Mouse (Mus musculus) left cerebral cortex, adult 18-20 months (tissue): ENCODE measurements at regions not wholly inside any gene's neighbourhood (a gene's known extent, or its start where the extent isn't known, plus 50 kb on each side); places are given as distances from the start of the nearest gene placed in this dataset.

Experiments used
- DNase-seq, 2 experiments: peaks; one replicate each; pipeline ENCODE4 v3.0.0; 2021 to 2022; ENCODE audit warnings: low spot score in 2 of 2, mixed read lengths in 1 of 2

DNA sequence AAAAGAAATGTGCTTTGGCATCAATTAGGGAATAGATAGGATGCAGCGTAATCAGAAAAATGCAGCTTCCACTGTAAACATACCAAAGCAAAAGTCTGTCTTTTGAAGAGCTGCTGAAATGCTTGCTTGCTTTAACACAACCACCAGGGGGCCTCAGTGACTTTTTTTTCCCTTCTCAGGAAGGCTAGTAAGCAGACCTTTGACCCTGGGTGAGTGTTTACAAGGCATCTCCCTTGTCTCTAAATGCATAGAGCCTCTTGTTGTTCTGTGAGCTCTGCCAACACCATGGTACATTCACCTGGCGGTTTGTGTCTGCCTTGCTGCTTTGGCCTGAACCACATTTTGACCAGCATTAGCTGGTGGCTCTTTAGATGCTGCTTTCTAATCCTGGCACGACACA lies 191.9 kb upstream of the C9orf72 start:
- DNase-seq, result peak; percentile 29 to 47

DNA sequence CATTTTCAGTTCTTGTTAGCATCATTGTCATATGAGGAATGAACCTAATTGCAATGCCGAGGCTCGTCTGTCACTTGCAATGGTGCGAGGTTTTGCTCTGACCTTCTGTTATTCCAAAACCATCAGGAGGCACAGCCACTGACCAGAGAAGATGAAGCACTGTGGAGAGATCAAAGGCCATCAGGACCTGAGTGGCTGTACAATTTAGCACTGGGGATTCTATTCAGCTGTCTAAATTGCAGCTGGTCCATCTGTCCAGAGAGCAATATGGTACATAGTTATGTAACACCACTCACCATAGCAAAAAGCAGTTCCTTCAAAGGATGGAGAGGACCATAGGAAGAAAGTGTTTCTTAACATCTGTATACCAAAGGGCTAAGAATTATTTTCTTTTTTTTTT lies 187.5 kb upstream of the C9orf72 start:
- no peak for DNase-seq

DNA sequence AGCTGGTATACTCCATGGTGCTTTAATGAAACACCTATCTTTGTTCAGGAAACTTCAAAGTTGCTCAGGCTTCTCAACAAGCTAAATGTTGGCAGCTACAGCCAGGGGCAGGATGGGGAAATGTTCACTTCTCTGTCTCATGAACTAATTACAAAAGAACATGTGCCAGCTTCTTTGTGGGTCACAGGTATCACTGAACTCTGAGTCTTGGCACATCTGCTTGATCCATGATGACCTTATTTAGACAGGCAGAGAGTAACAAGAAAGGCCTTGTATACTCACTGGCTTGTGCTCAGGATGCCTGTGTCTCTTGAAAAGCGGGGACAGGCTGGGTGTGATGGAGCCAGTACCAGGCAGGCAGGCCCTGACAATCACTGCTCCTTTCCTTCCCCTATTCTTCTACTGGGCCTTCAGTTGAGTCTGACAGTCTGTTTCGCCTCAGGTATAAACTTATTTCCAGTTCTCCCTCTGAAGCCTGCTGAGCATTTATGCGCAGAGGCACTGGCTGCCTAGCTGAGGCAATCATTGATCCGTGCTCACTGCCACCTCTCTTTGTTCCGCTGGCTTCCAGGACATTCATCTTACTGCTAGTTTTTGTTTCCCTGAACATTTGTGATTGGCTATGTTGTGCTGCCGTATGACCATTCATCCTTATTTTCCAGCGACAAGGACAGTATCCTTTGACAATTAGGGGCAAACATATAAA lies 179.5 kb upstream of the C9orf72 start:
- no peak for DNase-seq

DNA sequence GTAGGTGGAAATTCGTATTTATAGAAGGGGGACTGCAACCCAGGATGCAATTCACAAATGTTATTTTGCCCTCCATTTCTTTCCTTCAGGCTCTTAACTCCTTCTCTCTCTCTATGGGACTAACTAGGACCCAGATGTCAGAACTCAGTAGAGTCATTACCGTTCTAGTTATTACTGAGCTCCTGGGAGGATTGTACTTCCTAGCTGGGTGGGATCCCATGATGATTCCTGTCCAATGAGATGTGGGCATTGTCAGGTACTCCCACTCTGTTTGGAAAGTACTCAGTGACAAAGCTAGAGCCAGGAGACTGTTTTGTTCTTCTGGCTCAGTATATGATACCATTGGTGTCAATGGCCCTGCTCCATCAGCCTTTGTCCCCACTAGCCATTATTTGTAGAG lies 178.1 kb upstream of the C9orf72 start:
- no peak for DNase-seq

DNA sequence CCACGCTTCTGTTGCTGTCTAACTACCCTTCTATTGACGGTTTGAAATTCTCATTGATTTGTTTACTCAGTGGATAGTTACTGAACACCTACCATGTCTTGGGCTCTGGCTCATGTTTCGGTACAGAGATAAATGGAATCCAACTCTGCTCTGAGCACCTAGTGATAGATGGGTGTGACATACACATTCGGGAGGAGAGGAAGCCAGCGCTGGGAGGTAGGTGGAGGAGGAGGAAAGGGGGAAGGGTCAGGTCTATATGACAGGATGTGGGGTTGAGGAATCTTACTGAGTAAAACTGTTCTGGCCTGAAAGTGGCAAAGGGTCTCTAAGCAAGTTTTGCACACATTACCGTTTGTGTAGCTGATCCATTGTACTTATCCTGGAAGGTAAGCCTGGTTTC lies 177.6 kb upstream of the C9orf72 start:
- DNase-seq, result no peak

DNA sequence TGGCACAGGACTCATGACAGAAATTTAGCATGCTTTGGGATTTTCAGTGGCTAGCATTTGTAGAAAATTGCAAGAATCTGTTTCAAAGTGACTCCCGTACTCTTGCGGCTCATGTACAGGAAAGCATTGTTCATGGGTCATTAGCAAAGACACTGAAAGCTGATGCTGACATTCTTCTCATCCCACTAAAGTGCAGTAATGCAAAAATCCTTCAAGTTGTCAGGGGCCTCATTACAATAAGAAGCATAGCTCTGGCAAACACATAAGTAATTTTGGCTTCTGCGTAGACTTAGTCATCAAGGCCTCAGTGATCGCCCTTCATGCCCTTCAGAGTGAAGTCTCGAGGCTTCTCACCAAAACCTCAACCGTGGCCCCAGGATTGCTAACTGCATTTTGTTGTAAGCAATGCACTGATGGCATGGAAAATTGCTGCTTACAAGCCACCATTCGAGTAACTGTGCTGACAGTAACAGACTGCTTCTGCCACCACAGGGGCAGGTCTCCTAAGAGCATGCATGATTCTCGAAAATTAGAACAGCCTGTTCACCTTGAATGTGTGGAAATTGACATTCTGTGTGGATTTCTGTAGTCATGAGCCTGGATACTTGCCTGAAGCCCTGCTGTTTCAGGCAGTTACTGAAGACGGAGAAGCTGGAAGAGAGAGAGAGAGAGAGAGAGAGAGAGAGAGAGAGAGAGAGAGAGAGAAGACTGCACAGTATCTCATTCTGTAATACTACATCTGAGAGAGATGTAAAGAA lies 176.6 kb upstream of the C9orf72 start:
- no peak for DNase-seq

DNA sequence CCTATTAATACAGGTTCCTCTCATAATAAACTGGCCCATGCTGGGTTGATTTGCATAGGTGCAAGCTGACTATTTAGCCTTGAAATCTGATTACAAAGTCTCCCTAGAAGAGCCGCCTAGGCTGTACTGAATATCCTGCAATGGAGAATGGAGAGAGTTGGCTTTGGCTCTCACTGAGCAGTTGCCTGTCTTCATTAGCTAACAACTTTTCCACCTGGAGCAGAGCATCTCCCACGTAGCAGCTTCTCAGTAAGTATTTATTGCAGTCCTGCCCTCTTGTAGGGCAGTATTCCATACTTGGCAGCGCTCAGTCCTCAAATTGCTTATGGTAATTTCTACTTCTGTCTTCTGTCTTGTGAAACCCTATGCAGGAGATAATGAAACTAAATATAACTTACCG lies 175.8 kb upstream of the C9orf72 start:
- DNase-seq, result no peak

DNA sequence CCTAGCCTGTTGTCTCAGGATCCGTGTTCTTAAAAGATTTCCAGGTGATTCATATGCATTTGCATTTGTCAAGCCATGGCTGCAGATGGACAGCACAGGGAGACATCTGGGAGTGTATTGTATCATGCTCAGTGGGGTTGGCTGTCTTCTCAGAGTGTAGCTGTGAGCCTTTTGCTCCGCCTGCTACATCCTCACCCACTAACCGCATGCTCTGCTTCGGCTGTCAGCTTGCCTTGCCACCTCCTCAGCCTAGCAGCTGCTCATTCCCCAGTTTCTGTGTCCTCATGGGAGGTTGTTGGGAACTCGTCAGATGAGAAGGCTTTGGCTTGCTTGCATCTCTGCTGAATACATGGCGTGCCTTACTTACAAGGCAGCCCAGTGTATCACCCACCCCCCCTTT lies 174.5 kb upstream of the C9orf72 start:
- peak; percentile 69 to 84 for DNase-seq

DNA sequence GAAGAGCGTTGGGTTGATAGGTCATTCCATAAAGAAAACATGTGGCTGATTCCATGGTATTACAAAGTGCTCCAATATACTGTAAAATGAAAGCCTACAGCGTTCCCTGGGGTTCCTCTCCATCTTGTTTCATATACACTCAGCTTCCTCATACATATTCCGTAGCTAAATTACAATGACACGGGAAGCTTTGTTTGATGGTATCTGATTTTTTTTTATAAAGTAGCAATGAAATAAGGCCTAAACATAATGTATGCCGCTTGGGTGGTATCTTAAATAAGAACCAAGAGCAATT lies 169.6 kb upstream of the C9orf72 start:
- no peak for DNase-seq

DNA sequence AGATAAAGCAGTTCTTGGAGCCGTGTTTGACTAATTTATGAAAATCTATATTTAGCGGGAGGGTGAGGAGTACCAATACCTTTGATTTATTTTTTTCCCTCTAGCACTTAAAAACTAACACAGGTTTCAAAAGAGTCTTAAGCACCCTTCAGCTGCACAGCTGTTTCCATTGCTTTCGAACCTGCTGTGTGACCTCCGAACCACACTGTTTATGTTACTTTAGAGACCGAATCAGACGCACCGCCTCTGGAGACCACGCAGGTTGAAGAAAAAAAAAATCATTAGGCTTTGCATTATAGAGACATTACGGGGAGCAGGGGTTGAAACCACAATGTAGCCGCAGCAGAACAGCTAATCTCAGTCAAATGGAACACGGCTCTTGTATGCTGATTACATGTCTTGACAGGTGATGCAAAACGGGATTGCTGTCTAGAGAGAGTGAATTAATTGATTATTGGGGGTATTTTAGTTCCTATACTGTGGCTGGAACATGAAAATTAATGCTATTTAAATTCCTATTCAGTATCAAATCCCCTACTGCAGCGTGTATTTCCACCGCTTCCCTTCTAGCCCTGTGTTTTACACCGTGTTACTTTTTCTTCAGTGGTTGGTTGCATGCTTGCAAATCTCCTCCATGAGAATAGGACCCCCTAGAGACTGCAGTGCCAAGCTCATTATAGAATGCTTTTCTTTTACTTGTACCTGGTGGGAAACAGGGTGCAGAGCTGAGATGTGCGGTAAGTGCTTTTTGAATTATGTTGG lies 169.0 kb upstream of the C9orf72 start:
- DNase-seq, result no peak

DNA sequence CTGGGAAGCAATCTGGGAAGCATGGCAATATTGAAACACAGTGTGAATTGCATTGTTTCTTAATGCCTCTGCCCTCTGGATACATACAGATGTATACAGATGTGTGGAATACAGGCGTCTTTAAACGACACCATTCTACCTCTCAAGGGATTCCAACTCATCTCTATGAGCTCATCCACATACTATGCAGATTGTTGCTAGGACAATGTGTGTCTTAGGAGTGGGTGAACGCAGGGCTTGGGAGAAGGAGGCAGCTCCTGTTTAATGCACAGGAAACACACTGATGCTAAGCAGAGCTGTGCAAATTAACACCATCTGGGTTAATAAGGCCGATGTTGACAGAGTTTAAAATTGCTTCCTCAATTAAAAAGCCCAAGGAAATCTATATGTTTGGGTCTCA lies 149.8 kb upstream of the C9orf72 start:
- DNase-seq, result no peak

DNA sequence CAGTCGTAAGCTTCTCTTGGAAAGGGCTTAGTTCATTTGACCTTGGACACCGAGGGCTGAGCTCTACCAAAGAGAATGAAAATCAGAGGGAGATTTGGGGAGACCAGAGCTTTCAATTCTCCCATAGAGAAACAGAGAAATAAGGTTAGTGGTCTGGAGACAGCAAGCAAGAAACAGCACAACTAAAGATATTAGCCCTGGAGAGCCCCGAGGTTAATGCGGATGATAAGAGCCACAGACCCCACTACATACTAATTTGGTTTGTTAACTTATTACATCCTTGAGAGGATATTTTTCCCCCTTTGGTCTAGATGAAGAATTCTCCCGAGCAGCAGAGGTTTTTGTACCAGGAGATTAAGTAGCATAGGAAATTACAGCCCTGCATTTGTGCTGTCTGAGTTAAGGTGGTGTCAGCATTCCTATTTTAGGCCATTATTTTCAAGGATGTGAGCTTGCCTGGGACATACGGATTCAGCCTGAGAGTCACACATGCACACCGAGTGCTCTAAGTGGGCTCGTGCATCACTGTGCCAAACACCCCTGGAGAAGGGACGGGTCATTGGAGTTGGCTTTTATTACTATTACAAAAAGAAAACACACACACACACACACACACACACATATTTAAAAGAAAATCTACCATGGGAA lies 147.4 kb upstream of the C9orf72 start:
- DNase-seq, result no peak

DNA sequence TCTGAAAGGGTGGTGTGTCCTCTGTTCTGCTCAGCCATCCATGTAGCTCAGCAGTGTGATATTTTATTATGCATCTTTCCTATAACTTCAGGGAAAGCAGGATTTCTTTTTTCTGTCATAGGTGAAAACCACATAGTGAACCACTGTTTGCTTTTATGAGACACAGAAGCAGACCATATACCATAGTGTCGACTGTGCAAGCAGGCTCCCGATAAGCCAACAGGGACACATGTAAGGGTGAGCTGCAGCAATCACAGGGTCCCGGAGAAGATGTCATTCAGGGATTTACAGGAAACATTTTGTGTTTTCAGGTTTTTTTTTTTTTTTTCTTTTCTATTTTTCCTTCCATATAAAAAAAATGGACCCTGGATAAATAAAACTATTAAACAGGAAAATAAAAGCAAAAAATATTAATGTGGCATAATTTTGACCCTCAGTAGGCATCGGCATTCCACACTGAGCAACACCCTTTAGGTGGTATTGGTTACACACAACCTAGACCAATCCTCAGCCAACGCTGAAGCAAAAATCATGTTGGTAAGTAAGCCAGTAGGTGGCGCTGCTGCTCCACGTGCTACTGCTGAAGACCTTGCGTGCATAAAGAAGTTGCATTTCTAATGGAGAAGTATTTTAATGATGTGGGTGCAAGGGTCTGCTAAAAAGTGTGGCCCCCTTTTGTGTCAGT lies 146.7 kb upstream of the C9orf72 start:
- peak; percentile 79 to 88 for DNase-seq

DNA sequence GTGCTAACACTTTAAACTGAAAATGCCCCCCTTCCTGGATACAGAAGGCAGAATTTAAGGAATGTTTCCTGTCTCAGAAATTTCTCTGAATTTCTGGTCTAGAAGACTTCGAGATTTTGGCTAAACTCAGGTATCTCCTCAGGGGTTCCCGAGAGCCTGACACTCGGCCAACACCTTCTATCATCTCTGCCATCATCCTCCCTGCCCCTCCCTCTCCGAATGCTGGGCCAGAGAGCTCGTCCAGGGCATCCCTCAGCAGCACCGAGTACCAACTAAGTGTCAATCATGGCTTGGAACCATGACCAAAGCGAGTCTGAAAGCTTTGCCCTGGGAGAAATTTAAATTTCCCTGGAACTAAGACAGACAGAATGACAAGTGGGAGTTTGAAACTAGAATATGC lies 138.2 kb upstream of the C9orf72 start:
- DNase-seq, result no peak

DNA sequence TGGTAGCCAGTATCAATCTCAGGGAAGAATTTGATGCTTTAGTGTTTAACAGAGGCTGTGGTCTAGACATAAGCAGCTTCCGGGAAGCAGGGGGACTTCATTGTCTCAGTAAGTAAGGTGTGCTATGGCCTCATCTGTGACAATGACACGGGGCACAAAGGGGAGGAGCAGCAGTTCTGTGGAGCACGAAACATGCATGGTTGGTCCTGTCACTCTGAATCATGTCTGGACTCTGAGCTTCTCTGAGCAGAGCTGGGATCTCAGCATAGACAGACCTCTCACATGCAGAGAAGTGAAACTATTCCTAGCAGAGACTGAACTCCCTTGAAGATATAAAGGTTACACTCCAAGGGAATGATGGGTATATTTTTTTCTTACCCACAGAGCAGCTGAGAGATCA lies 136.2 kb upstream of the C9orf72 start:
- no peak for DNase-seq

DNA sequence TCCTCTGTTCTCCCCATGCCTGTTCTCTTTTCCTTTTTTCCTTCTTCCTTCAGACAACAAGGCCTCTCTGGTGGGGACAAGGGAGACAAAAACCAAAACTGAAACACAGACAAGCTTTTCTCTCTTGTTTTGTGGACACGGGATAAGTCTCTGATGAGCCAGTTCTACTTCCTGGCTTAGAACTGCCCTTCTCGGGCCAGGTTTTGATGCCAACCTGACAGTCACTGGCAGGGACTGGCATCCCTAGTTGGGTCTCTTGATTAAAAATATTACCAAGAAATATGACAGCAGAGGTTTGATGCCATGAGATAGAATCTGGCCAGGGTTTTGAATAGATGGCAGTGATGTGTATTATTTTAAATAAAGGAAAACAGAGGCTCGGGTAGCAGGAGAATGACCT lies 133.4 kb upstream of the C9orf72 start:
- no peak for DNase-seq

DNA sequence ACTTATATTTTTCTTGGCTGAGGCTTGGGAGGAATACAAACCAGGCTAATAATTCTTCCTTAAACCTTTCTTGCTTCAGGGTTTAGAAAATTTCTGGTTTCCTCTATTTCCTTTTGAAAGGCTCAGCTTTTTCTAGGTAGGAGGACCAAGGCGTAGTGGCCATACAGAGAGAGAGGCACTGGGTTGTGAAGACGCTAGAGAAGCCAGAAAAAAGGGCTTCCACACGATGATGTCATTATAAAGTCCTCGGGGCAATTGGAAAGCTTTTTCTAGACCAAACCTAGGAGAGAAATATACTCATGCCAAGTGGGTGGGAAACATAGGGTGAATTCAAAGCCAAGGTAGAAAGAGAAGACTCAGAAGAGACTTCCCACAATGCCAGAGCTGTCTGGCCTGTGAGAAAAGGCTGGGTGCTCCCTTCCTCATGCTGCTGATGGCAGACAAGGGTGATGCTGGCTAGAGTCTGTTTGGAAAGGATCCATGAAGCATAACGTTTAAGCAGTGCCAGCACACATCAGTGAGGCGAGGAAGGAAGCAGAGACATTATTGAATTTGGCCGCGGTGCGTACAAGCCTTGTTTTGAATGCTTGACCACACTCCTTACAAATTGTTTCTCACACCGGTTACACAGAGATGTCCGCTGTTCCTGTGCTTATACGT lies 131.1 kb upstream of the C9orf72 start:
- no peak for DNase-seq

DNA sequence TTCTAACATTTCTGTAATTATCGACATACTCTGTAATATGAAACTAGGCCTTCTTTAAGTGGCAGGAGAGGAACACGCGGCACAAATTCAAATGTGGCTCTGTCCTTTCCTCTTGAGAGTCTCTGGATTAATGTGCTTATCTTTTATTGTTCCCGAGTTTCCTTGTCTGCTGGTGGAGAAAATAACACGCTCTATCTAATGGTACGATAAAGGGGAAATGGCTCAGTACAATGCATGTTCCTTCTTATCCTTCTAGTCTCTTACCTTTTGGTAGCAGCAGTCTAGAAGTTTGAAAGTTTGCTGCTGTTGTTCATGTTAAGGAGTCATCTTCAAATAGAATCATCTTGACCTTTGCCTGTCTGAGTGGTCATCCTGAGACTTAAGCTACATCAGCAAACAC lies 130.1 kb upstream of the C9orf72 start:
- DNase-seq, result no peak

DNA sequence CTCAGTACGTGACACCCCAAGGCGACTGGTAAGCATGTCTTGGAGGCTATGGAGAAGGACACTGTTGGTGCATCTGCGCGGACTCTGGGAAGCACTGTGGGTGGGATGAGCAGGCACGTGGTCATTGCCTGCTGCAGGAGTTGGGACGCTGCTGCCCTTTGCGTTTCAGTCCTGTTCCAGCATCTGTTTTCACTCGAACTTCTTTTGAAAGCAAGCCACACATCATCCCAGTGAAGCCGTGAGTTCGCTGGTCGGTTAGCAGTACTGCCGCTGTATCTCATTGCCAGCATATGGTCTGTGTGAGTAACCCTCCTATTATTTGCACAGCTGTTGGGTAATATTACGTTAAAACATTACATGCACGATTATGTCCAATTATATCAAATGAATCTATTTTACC lies 128.1 kb upstream of the C9orf72 start:
- DNase-seq, result no peak

DNA sequence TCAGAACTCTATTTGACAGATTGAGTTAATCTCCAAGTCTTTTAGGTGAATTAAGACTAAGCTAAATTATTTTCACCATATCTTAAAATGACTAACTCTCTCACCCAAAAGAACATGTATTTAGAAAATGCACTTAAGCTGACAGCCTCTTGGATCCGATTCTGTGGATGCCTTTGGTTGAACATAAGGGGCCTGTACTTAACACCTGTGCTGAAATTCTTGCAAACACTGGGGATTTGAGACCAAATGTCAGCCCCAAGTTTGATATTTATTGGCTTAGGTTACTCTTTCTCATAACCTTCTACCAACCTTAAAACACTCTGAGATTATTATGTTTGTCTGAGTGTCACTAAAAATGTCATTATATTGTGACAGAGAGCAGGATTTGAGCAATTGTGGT lies 126.6 kb upstream of the C9orf72 start:
- no peak for DNase-seq

DNA sequence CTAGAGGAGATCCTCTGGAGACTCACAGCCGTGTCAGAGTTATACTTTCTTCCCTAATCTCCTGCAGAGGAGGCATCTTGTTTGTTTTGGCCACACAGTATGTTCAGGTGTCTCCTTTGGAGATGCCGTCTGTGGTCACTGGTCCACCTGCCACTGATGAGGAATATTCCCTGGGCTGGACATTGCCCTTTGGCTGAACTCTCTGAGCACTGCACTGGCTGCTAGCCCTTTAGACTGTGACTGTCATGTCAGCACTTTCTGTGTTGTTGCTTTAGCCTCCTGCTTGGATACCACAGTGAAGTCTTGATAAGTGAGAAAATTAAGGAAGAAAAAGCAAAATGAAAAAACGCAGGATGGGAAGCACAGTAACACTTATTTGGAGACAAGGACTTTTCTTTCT lies 124.5 kb upstream of the C9orf72 start:
- DNase-seq, result no peak
